Mouse (Mus musculus): ENCODE measurements at regions not wholly inside any gene's neighbourhood (a gene's known extent, or its start where the extent isn't known, plus 50 kb on each side); places are given as distances from the start of the nearest gene placed in this dataset.

DNA sequence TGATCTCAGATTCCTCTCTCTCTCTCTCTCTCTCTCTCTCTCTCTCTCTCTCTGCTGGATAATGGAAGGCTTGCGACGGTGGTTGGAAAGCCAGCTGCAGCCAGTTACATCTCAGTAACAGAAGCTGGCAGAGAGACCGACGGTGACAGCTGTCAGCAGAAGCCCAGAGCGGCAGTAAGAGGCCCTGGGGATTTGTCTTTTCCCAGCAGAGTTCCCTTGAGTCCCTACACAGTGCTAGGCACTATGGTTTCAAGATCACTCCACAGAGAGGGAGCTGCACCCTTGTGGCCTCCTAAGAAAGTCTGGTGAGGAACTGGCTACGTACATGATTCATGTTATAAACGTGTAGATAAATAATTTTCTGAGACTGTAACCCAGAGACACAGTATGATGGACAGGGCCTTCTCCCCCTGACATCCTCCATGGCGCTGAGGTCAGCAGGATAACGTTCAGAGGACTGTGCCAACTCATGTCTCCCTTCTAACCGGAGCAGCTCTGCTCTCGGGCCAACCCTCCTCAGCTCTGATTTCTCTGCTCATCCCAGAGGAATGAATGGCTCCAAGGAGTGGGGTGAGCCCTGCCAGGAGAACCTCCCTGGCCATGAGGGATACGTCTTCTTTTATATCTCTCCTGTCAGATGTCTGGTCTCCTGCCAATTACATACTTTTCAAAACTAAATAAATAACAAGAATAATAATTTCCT lies 253.5 kb upstream of the Cadm1 start:
- peak; percentile 65 for DNase-seq

DNA sequence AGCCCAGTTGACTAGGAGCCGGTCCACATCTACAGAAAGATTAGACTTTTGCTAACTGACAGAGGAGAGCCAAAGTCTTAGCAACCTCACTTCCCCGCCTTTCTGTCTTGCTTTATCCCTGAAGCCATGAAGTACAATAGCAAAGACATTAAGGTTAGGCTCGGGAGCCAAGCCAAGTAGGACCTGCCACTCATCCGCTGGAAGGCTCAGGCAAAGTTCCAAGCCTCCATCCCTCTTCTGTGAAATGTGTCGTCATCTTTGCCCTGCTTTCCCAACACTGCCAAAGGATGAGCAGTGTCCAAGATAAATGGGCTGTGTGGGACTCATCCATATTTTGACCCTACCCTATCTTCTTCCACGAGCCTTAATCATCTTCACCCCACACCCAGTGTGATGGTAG lies 250.6 kb upstream of the Cadm1 start:
- DNase-seq, result peak; percentile 51

DNA sequence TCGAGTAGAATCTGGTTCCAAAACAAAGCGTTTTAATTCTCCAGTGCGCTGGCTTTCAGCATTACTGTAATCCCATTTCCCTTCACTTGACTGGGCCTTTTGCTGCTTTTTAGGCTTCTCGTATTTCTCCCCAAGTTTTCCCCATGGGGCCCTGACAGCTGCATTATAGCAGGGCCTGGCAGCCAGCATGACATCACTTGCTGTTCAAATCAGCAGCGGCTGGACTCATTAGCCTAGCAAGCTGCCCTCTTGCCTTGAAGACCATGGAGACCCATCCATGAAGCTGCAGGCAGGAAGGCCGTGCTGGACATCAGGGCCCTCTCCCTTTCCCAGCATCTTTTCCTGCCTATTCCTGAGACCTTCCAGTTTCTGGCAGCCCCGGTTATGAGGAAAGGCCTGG lies 249.8 kb upstream of the Cadm1 start:
- DNase-seq, result peak; percentile 71

DNA sequence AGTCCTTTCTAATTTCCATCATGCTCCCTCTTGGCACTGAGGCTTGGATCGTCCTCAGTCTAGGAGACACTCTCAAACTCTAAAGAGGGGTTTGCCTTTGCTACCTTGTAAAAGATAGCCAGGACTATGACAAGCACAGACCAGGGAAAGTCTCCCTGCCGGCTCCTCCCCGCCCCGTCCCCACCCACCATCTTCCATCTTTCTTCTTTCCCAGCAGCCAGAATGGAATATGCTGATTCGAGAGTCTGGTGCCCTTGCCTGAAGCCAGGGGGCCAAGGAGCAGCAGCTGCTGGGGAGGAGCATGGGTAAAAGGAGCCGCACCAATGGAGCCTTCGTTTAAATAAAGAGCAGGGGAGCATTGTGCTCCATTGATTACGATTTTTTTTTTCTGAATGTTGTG lies 249.4 kb upstream of the Cadm1 start:
- no peak for DNase-seq

DNA sequence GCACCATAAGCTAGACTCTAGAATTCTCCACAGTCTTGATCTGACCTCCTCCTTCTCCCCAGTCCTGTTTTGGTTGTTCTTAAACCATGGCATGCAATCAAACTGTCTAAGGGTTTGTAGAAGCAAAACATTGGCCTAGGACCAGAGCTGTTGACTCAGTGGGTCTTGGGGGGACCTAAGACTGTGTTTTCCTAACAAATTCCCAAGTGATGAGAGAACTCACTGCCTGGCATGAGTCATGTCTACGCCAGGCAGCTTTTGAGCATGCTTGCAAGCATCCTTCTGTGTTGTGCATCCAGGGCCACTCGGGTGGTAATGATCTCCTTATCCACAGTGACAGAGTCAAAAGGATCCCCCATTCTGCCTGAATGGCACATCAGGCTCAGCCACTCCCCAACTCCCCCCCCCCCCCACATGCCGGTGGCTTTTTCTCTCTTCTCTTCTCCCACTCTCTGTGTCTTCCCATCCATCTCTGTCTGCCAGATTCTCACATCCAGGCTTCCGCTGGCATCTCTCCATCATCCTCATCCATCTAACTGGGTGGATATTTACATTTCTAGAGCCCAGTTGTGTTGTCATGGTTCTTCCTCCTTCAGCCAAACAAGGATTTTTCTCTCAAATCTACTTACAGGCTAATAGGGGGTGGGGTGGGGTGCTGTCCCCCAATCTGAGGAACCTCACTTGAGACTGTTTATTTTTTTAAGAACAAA lies 246.1 kb upstream of the Cadm1 start:
- DNase-seq, result no peak

DNA sequence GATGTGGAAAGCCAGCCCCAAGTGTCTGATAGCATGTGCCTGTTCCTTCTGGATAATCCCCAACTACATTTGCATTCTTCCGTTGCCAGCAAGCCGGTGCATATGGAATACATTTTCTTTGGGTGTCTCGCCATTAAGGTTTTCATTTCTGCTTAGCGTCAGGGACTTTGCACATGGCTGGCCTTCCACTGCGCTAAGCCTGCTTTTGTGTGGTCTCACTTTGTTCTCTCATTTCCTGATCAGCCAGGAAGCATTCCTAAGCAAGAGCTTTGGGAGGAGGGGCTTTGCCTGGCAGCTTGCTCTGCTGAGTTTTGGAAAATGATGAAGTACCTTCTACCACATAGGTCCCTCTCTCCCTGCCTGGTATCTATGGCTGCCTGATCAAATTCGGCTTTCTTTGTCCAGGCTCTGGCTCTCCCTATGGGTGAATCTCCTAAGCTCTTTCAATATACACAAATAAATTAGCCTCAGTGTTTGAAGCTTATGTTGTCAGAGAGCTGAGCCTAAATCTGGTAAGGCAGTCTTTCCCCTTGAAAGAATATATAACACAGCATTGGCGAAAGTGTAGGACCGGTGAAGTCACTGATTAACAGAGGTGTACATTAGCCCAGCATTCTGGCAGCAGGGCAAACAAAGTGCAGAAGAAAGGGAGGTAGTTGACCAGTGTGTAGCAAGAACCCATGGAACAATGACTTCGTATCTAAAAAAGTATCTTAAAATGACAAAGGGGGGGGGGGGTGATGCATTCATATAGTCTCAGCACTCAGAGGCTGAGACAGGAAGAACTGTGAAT lies 242.8 kb upstream of the Cadm1 start:
- no peak for DNase-seq

DNA sequence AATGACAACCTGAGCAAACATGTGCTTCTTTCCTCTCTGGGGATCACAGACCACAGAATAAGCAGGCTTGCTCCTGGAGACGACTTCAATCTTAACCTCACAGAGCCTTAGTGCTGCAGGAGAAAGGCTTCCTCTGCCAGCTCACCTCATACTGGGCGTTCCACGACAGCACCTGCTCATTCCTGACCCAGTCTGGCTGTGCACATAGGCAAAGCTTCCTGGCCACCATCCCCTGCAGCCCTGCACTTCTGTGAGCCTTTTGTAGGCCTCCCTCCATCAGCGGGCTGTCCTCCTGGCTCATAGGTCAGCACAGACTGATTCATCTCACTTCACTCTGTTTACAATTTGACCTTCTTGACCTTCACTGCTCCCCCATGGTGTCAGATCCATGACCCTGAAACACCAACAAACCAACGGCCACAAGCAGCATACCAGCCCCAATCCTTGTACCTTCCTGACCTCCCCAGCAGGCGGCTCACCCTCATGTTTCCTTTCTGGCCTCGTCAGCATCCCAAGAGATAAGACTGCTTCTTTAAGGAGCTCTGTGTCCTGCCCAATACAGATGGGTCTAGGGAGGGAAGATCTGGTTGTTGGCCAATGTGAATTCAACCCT lies 241.3 kb upstream of the Cadm1 start:
- DNase-seq, result no peak

DNA sequence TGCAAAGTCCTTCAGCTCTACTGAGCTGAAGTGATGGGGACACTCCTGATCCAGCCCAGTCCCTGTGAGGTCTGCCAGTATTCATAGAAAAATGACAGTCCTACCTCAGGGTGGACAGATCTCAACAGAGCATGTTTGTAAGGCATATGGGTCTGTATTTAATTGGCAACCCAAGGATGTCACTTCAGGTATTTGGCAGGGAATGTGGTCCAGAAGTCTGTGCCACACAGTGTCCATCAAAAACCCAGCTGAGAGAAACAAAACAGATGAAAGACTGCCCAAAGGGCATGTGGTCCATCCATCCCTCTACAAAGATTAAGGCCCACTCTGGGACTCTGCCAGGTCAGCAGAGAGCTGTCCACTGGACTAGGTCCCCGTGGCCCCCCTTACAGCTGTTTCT lies 229.3 kb upstream of the Cadm1 start:
- DNase-seq, result no peak

DNA sequence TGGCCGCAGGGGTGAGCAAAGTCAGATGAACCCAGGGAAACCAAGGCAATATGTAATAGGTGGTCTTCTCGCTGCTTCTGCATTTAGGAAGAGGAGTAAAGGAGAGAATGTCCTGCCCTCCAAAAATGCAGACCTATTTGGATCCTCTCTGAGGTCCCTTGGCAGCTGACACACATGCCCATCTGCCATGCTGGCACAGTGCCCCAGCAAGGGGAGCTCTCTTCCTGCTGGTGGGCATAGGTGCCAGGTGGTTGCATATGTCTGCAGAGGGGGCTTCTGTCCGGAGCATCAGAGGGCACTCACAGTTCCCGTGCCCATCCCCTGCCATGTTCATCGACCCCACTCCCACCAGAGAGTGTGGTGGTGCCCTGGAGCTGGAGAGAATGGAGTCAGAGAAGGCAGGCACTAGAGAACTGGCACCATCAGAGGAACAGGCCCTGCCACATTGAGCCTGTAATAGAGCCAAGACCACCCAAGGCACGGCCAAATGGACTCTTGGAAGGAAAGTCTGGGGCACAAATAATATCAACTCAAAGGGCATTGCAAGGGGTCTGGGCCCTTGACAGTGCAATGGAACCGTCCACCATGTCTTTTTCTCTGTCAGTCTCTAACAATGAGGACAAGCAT lies 222.7 kb upstream of the Cadm1 start:
- DNase-seq, result no peak

DNA sequence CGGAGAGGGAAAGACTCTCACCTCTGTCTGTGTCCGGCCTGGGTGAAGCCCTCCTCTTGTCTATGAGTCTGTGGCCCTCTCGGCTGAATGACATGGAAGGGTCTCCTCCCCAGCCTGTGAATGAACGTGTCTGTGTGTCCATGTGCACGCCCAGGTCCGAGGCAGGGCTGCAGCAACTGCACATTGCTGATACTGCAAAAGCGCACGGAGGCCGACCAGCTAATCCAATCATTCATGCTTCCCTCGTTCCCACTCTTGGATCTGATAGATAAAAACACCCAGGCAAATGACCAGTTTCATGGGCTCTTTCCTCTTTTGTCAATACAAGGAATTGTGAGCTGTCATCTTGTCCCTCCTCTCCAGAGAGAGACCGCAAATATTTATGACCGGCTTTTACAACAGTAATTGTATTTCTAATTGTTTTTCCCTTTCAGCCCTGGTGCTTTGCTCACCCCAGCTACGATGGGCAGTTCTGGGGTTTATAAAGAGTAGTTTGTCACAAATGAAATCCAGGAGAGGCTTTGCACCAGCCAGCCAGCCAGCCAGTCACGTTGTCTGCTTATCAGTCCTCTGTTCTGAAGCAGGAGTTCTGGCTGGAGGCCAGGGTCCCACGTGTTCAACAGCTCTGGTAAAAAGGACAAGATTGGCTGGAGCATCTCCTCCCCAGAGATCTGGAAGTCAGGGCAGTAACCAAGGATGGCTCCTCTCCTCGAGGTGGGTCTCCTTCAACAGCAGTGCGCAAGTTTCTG lies 222.0 kb upstream of the Cadm1 start:
- DNase-seq, result peak; percentile 84

DNA sequence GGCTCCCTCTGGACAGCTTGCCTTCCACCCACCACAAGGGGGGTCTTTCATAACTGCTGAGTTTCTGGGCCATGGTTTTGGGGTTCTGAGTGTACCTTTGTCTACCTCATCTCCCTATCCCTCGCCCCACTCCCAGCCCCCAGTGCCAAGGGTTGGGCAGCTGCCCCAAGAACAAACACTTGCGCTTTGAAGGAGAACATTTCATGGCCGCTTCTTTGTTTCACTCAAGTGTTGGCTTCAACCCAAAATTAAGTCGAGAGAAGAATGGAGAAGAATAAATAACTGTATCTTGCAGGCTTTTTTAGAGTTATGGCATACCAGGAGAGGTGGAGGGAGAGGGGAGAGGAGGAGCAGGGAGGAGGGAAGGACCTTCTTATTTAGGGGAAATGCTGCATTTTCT lies 216.5 kb upstream of the Cadm1 start:
- DNase-seq, result no peak

DNA sequence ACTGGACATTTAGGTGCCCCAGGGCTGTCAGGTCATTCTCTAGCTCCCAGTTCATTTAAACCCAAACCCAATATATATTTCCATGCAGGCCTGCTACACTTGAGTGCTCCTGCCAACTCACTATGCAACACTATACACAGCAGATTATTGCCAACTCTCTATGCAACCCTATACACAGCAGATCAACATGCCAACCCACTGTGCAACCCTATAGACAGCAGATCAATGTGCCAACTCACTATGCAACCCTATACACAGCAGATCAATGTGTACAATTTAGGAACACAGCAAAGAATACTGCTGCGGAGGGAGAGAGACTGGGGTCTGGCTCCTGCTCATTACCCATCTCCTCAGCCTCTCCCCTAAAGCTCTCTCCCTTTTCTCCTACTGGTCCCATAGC lies 215.7 kb upstream of the Cadm1 start:
- DNase-seq, result no peak

DNA sequence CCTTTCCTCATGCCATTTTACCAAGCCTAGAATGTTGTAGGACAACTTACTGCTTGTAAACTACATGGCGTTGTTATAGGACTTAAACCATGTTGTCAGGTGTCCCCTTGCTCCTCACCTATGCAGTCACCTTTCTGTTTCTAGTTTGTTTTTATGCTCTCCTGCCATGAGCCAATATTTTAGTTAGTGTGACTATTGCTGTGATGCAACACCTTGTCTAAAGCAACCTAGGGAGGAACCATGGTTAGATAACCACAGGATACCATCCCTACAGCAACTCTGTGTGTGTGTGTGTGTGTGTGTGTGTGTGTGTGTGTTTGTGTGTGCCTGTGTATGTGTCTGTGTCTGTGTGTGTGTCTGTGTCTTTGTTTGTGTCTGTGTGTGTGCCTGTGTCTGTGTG lies 209.6 kb upstream of the Cadm1 start:
- no peak for DNase-seq

DNA sequence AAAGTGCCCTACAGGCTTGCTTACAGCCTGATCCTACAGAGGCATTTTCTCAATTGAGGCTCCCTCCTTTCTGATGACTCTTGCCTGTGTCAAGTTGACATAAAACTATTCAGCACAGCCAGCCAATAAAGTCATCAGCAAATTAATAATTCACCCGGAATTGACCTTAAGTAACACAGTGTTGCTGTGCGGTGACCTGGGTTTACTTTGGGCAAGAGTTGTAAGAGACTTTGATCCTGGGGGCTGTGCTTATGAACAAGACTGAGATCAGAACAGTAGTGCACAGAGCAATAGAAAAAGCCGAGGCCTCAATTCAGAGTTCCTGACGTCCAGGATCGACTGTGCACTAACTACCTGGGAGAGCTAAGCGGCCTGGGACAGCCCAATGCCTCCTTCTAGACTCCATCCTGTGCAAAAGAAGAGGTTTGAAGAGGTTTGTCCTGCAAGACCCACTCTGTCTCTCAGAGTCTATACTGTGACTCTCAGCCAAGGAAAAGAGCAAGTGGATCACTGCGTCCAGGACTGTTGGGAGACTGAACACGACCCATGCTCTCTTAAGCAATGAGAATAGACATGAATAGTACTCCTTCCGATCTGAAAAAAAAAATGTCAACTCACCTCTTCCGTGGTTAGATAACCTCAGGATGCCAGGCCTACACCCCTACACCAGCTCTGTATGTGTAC lies 208.7 kb upstream of the Cadm1 start:
- DNase-seq, result no peak

DNA sequence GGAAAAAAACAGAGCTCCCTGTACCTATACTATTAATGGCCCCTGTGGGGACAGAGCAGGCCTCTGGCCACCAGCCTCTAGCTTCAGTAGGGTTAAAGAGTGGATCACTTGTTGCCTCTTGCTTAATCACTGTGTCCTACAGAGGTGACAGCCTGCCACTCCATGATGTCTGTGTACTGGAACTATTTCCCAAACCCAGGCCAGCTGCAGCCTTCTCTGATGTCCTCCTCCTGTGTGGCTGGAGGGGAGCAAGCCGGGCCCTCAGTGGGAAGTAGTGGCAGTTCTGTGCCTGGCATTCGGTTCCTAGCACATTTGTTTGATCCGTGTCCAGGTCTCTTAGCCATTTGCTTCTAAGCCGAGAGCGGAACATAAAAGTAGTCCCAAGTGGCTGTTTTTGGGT lies 207.7 kb upstream of the Cadm1 start:
- DNase-seq, result no peak

DNA sequence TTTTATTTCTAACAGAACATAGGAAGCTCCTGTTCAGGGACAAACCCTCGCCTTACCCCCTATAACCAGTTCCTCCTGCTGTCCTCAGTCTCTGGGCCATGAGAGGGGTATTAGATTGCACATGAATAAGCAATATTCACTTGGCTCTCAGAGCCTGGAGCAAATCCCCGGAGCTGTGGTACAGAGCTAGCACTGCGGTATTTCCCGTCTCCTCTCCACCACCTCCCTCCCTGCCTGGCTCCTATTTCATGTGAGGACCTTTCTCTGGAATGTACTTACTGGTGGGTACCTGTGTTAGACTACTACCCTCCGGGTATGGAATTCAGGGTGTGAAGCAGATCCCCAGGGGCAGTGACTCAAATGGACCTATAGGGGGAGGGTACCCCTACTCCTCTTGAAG lies 206.9 kb upstream of the Cadm1 start:
- no peak for DNase-seq

DNA sequence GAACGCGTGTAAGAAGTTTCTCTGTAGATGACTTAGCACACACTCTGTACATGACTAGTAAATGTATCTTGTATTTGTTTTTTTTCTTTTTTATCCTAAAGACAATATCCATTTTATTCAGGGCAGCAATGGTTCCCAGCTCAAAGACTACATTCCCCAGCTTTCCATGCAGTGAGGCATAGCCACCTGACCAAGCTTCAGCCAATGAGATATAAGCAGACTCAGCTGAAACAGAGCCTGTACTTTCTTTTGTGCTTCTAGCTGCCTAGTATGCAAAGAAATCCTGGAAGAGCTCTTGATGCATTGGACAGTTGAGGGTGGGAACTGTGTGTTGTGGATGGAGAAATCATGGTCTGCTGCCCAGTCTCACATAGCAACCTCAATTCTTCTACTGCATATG lies 202.4 kb upstream of the Cadm1 start:
- no peak for DNase-seq

DNA sequence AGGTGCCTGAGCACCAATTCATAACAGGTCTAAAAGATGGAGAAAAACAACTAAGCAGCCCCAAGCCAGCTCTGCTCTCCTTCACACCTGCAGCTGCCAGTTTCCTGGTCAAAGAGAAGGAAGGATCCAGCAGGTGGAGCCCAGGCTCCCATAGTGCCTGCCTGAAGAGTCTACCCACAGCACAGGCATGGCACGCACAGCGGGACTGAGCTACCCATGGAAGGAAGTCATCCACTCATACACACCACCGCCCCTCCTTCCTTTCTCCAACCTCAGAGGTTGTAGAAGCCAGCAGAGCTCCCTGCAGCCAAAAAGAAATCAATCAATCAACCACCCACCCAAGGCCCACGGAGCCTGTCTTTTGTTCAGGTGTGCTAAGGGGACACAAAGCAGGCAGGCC lies 197.0 kb upstream of the Cadm1 start:
- peak; percentile 12 for DNase-seq

DNA sequence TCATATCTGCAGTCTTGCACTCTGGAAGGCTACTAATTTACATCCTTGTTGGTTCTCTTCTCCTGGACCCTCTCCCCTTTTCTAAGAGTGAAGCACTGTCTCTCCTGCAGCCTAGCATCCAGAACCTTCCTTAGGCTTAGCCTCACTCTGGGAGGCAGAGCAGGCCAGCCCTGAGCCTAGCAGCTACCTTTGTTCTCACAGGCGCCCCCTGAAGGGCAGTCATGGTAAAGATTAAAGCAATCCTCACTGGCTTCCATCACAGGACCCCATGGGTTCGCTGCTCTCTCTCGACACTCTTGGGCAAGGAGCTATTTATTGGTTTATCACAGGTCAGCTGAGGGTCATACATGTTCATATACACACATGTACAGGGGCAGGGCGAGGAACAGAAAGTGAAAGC lies 191.8 kb upstream of the Cadm1 start:
- DNase-seq, result peak; percentile 12

DNA sequence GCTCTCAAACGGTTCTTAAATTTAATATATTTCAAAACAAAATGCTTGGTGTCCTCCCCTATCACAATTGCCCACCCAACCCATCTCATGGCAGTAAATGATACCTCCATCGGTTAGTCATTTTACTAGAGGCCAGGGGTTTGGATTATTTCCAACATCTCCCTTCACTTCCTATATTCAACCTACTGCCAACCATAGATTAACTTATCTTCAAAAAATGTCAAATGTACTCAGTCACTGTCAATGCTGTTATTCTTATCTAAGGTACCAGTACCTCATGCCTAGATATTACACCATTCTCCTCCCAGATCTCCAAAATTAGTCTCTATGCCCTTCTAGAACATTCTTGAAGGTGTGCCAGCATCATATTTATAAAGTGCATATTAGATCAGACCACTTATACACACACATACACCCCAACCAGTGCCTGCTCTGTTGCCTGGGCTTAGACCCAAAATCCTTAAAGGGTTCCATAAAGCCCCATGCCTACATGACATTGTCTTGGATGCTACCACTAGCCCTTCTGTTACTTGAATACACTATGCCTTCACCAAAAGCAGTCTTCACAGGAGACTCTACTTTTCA lies 183.4 kb upstream of the Cadm1 start:
- no peak for DNase-seq

DNA sequence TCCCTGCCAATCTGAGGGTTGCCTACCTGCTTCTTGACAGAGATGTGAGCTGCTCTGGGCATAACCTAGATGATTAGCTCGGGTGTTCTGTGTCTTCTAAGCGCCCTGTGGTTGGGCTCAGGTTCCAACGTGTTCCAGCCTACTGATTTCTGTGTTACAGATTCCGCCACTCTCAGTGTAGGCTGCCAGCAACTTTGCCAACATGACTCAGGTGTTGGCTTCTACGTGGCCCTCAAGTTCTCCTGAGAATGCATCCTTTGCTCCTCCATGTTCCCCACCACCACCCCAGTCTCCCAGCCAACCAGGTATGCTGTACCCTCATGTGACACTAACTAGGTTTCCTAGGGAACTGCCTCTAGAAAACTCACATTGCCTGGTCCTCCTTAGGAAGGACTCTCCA lies 179.7 kb upstream of the Cadm1 start:
- no peak for DNase-seq

All from heart, postnatal 4 days (tissue).